Mouse (Mus musculus): ENCODE measurements around the gene Gm44965.

- TF ChIP-seq EP300 (IDR thresholded peaks at IDR 0.05): no peak
- peak; percentile 63 for TF ChIP-seq CTCF (IDR thresholded peaks at IDR 0.05)
Observed at GRCm38 (mm10) chr6:48593158-48594042, at the start of gene Gm44965, which contains the start of gene Repin1.

Measured in lung, postnatal 0 days (tissue).